Mouse (Mus musculus): Measurements from ENCODE around the gene Gm5269.

DNA sequence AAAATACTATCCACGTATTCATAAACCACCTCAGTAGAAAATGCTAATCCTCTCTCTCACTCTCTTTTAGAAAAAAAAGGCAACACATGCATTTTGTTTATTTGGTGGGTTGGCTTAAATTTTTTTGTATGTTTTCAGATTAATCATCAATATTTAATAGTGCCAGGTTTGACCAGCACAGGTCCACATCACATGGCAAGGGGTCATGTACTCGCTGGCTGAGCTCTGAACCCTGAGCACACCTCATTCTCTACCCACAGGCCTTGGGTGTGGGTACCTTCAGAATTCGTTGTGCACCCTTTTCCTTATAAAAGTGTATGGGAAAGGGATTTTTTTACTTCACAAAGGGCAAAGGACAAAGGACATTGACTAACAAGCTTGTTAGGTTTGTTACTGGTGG is 14.1 kb upstream of the Gm5269 start:
- TF ChIP-seq POLR2A (IDR thresholded peaks at IDR 0.05; ENCODE audit: extremely low read depth, insufficient read depth, low read length) (no peak), CTCF (IDR thresholded peaks at IDR 0.05; ENCODE audit: low read depth, low read length) (no peak)

All from liver, adult 2 months (tissue).